In the genomic region with DNA sequence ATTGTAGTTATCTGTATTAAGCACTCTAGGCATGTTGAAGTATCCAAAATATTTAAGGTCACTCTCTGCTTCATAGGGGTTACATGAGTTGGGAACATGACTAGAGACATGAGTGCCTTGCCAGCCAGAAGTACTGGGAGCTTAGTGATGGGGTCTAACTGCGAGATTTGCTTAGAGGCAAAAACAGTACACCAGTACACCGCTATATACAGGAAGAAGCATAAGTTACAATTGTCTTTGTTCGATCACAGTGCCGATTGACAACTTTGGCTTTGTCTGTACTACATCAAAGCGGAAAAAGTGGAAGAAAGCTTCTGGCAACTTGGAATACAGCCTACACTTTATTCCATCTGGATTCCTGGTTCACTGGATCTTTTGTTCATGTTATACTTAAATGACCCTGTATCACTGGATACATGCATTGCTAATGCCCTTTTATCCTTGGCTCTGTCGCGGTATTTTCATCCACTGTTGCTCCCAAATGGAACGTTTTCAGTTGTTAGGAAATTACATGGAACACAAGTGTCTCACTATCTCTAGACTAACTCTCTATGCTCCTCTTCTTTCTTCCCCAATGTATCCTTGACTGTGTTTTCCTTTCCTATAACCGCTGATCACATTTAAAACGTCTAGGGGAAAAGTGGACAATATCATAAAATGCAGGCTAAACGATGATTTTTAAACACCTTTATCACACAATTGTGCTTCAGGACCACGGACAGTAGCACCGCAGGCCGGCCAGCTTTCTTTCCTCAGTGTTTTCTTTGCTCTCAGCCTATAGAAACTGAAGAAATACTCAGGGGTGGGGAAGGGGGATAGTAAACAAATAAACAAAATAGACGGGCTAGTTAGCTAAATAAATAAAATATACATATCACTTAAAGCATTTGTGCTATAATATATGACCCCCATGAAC, we compare ENCODE assay signal across 9 mouse cellular contexts. TPM values are rescaled to one million over a fixed set of nuclear protein-coding genes. Genes with fewer than 3 reads are reported as not detected.
DNase-seq lines count a peak whose midpoint lies in the region; ATAC-seq and TF ChIP-seq lines count a peak whose summit lies in the region.
"Had no signal": no experiment of that assay in that cellular context is flagged by ENCODE, and none has a peak within 500 bp of the region (broad histone marks: within the 10 kb centered on the region; RNA-seq: fewer than 3 reads in every experiment).

No protein-coding gene starts in this region.

- peak overlapping the region; percentile 91 for H3K4me2 ChIP-seq in kidney, embryonic 15.5 days
- H3K4me2 ChIP-seq in kidney, embryonic 16.5 days (replicated peaks; ENCODE audit: low read depth, low read length): no peak overlapping the region
- peak overlapping the region; percentile 58 for H3K4me2 ChIP-seq in midbrain, embryonic 15.5 days

- no peaks in the 10 kb centered on the region for H3K9me3 ChIP-seq in kidney, embryonic 15.5 days (replicated peaks)
- H3K9me3 ChIP-seq in kidney, embryonic 16.5 days (ENCODE audit: low read length): no peaks in the 10 kb centered on the region
- H3K9me3 ChIP-seq in hindbrain, embryonic 10.5 days: no peaks in the 10 kb centered on the region
- H3K9me3 ChIP-seq in midbrain, embryonic 15.5 days: no peaks in the 10 kb centered on the region

- H3K27ac ChIP-seq in kidney, embryonic 15.5 days: no peak overlapping the region
- no peak overlapping the region for H3K27ac ChIP-seq in kidney, embryonic 16.5 days (ENCODE audit: low read length)
- H3K27ac ChIP-seq in hindbrain, embryonic 10.5 days: peak overlapping the region; percentile 93
- H3K27ac ChIP-seq in midbrain, embryonic 15.5 days: peak overlapping the region; percentile 99
- no peak overlapping the region for H3K27ac ChIP-seq in gastrocnemius, adult 2 months

- peaks cover 20% of the 10 kb centered on the region; the same call in 1 of the 2 replicates for H3K27me3 ChIP-seq in kidney, embryonic 15.5 days
- H3K27me3 ChIP-seq in kidney, embryonic 16.5 days (ENCODE audit: insufficient read depth, low read length): peaks cover 7% of the 10 kb centered on the region; the same call in 1 of the 2 replicates
- H3K27me3 ChIP-seq in hindbrain, embryonic 10.5 days (ENCODE audit: insufficient read depth, poor library complexity, severe bottlenecking): no peaks in the 10 kb centered on the region
- H3K27me3 ChIP-seq in midbrain, embryonic 15.5 days (replicated peaks): no peaks in the 10 kb centered on the region

- intact Hi-C loops in gastrocnemius, adult 2 months (cut with DNase I): no loop called here

- no peak overlapping the region for H3K9ac ChIP-seq in kidney, embryonic 15.5 days
- H3K9ac ChIP-seq in kidney, embryonic 16.5 days (replicated peaks; ENCODE audit: low read length): no peak overlapping the region
- peak overlapping the region; percentile 81 for H3K9ac ChIP-seq in midbrain, embryonic 15.5 days

- WGBS in kidney, embryonic 15.5 days: 17% methylated on average over 15 of the region's 15 CpGs
- 15% methylated on average over 15 of the region's 15 CpGs for WGBS in kidney, embryonic 16.5 days
- 10% methylated on average over 15 of the region's 15 CpGs for WGBS in hindbrain, embryonic 10.5 days
- WGBS in midbrain, embryonic 15.5 days: 6% methylated on average over 15 of the region's 15 CpGs

- peak overlapping the region; percentile 54 for H3K4me3 ChIP-seq in kidney, embryonic 15.5 days (replicated peaks)
- no peak overlapping the region for H3K4me3 ChIP-seq in kidney, embryonic 16.5 days (ENCODE audit: low read length)
- H3K4me3 ChIP-seq in hindbrain, embryonic 10.5 days: peak overlapping the region; percentile 72
- H3K4me3 ChIP-seq in midbrain, embryonic 15.5 days: peak overlapping the region; percentile 72
- no peak overlapping the region for H3K4me3 ChIP-seq in gastrocnemius, adult 2 months

- ATAC-seq in kidney, embryonic 15.5 days (replicated peaks; ENCODE audit: low FRiP score): no peak
- ATAC-seq in kidney, embryonic 16.5 days (ENCODE audit: low FRiP score, low TSS enrichment): no peak; the same call in 1 of the 2 replicates
- ATAC-seq in midbrain, embryonic 15.5 days (replicated peaks): peak; percentile 35
- ATAC-seq: Patski had no signal

- DNase-seq in c-Kit-positive CD71-negative TER-119-negative erythroid progenitor cells, embryonic 14.5 days (ENCODE audit: low read depth): peak; percentile 1
- DNase-seq in hindbrain, embryonic 10.5 days (ENCODE audit: low spot score): no peak
- no peak for DNase-seq in gastrocnemius, adult 18-20 months (ENCODE audit: low spot score)
- DNase-seq in spleen, adult 18-20 months: no peak
- no peak for DNase-seq in gastrocnemius, adult 2 months

- peaks cover 8% of the 10 kb centered on the region; the same call in 1 of the 2 replicates for H3K4me1 ChIP-seq in kidney, embryonic 15.5 days
- peaks cover 6% of the 10 kb centered on the region for H3K4me1 ChIP-seq in kidney, embryonic 16.5 days (ENCODE audit: insufficient read depth, low read length)
- peaks cover 38% of the 10 kb centered on the region for H3K4me1 ChIP-seq in hindbrain, embryonic 10.5 days (replicated peaks)
- H3K4me1 ChIP-seq in midbrain, embryonic 15.5 days: peaks cover 39% of the 10 kb centered on the region

- TF ChIP-seq CTCF in gastrocnemius, adult 2 months (IDR thresholded peaks at IDR 0.05): no peak

- no peaks in the 10 kb centered on the region for H3K36me3 ChIP-seq in kidney, embryonic 15.5 days
- H3K36me3 ChIP-seq in kidney, embryonic 16.5 days (ENCODE audit: insufficient read depth, low read length): no peaks in the 10 kb centered on the region
- H3K36me3 ChIP-seq in hindbrain, embryonic 10.5 days: no peaks in the 10 kb centered on the region
- H3K36me3 ChIP-seq in midbrain, embryonic 15.5 days (replicated peaks): no peaks in the 10 kb centered on the region

RNA-seq across cellular contexts. Expression of gene Ctnna2, which starts 0.9 kb away (rescaled TPM):
- 0.62 and 2.0 TPM in 2 replicates for polyA plus RNA-seq in kidney, embryonic 15.5 days (2015; fragmentation: Nextera tagmentation; extraction: Ambion mirVana)
- polyA plus RNA-seq in kidney, embryonic 16.5 days (2015; fragmentation: Nextera tagmentation; extraction: Ambion mirVana): 0.82 and 0.91 TPM in 2 replicates
- 25.7 and 42.5 TPM in 2 replicates for polyA plus RNA-seq in hindbrain, embryonic 10.5 days (2016; fragmentation: Nextera tagmentation; extraction: Ambion mirVana)
- polyA plus RNA-seq in midbrain, embryonic 15.5 days (2015; fragmentation: Nextera tagmentation; extraction: Ambion mirVana): 137 and 145 TPM in 2 replicates
- not detected for total RNA-seq in gastrocnemius, adult 18-20 months (2021)
- not detected for total RNA-seq in gastrocnemius, adult 2 months (2021)
- polyA plus RNA-seq: Patski had no signal

Comparison
In these comparisons a context has a peak if more than half of its experiments do, and no peak if none do; other contexts are left out.
1. H3K4me3 ChIP-seq: peak in kidney, embryonic 15.5 days (single experiment), hindbrain, embryonic 10.5 days (single experiment) and midbrain, embryonic 15.5 days (single experiment); none in kidney, embryonic 16.5 days (single experiment) and gastrocnemius, adult 2 months (single experiment).
2. H3K27ac ChIP-seq: peak in hindbrain, embryonic 10.5 days (single experiment) and midbrain, embryonic 15.5 days (single experiment); none in kidney, embryonic 15.5 days (single experiment), kidney, embryonic 16.5 days (single experiment) and gastrocnemius, adult 2 months (single experiment).